8 mouse cellular contexts compared by ENCODE assay signal in genomic region chr16:43980110-43980609, GRCm38 (mm10). TPM values are rescaled to one million over a fixed set of nuclear protein-coding genes. Genes with fewer than 3 reads are reported as not detected.
A peak's percentile ranks its signal among the peaks of the same experiment; 100 is the strongest.
DNase-seq lines count a peak whose midpoint lies in the region; ATAC-seq and TF ChIP-seq lines count a peak whose summit lies in the region.

No protein-coding gene starts in this region.

- H3K4me2 ChIP-seq in hindbrain, embryonic 15.5 days = peak overlapping the region; percentile 98
- peak overlapping the region; percentile 96 for H3K4me2 ChIP-seq in midbrain, postnatal 0 days (ENCODE audit: low read depth, low read length, poor library complexity, severe bottlenecking)

- peak overlapping the region; percentile 63 for H3K4me3 ChIP-seq in lung, adult 2 months (replicated peaks; ENCODE audit: extremely low read depth, low read depth, low read length)
- H3K4me3 ChIP-seq in embryonic facial prominence, embryonic 10.5 days = peak overlapping the region; percentile 78
- peak overlapping the region; percentile 90 for H3K4me3 ChIP-seq in hindbrain, embryonic 15.5 days
- peak overlapping the region; percentile 88 for H3K4me3 ChIP-seq in midbrain, postnatal 0 days (ENCODE audit: low read depth, low read length)

- WGBS in lung, adult 2 months = 28% methylated on average over 9 of the region's 9 CpGs
- WGBS in embryonic facial prominence, embryonic 10.5 days = 30% methylated on average over 9 of the region's 9 CpGs
- 30% methylated on average over 9 of the region's 9 CpGs for WGBS in hindbrain, embryonic 15.5 days
- WGBS in midbrain, postnatal 0 days = 20% methylated on average over 9 of the region's 9 CpGs

- TF ChIP-seq POLR2A in lung, adult 2 months (IDR thresholded peaks at IDR 0.05; ENCODE audit: borderline replicate concordance, extremely low read depth, low read depth, low read length) = no peak

- peaks cover 59% of the 10 kb centered on the region for H3K27me3 ChIP-seq in embryonic facial prominence, embryonic 10.5 days (replicated peaks; ENCODE audit: low read depth, poor library complexity, severe bottlenecking)
- H3K27me3 ChIP-seq in hindbrain, embryonic 15.5 days = peaks cover 6% of the 10 kb centered on the region; the same call in 1 of the 2 replicates
- H3K27me3 ChIP-seq in midbrain, postnatal 0 days (ENCODE audit: insufficient read depth, low read length) = no peaks in the 10 kb centered on the region

- no peaks in the 10 kb centered on the region for H3K9me3 ChIP-seq in embryonic facial prominence, embryonic 10.5 days
- H3K9me3 ChIP-seq in hindbrain, embryonic 15.5 days = no peaks in the 10 kb centered on the region
- H3K9me3 ChIP-seq in midbrain, postnatal 0 days (ENCODE audit: low read length) = no peaks in the 10 kb centered on the region

- ATAC-seq in hindbrain, embryonic 15.5 days (ENCODE audit: low FRiP score, low read depth) = no peak
- no peak for ATAC-seq in midbrain, postnatal 0 days (ENCODE audit: low FRiP score)

- H3K4me1 ChIP-seq in lung, adult 2 months (ENCODE audit: control insufficient read depth, insufficient read depth, low read length) = no peaks in the 10 kb centered on the region
- H3K4me1 ChIP-seq in embryonic facial prominence, embryonic 10.5 days = peaks cover 12% of the 10 kb centered on the region
- H3K4me1 ChIP-seq in hindbrain, embryonic 15.5 days (replicated peaks) = peaks cover 4% of the 10 kb centered on the region; the same call in 1 of the 2 replicates
- H3K4me1 ChIP-seq in midbrain, postnatal 0 days (ENCODE audit: insufficient read depth, low read length) = no peaks in the 10 kb centered on the region

- no peak for DNase-seq in lung, adult 2 months
- no peak for DNase-seq in lung, postnatal 36 days
- no peak for DNase-seq in embryonic facial prominence, embryonic 10.5 days (ENCODE audit: low spot score)
- no peak for DNase-seq in midbrain, postnatal 0 days (ENCODE audit: low spot score)
- DNase-seq in ovary, postnatal 10 days (ENCODE audit: low spot score) = no peak
- no peak for DNase-seq in retina, embryonic 14.5 days (ENCODE audit: low spot score)
- no peak for DNase-seq in left cerebral cortex, adult 9 months (ENCODE audit: low spot score in 2 of 2)

- H3K36me3 ChIP-seq in embryonic facial prominence, embryonic 10.5 days (replicated peaks) = no peaks in the 10 kb centered on the region
- no peaks in the 10 kb centered on the region for H3K36me3 ChIP-seq in hindbrain, embryonic 15.5 days
- H3K36me3 ChIP-seq in midbrain, postnatal 0 days (ENCODE audit: insufficient read depth, low read length) = no peaks in the 10 kb centered on the region

- TF ChIP-seq CTCF in lung, adult 2 months (IDR thresholded peaks at IDR 0.05; ENCODE audit: insufficient read depth, low read length) = no peak
- TF ChIP-seq CTCF in midbrain, postnatal 0 days (IDR thresholded peaks at IDR 0.05) = no peak

- H3K27ac ChIP-seq in embryonic facial prominence, embryonic 10.5 days (replicated peaks) = no peak overlapping the region; the same call in 1 of the 2 replicates
- no peak overlapping the region for H3K27ac ChIP-seq in hindbrain, embryonic 15.5 days (replicated peaks)
- H3K27ac ChIP-seq in midbrain, postnatal 0 days (ENCODE audit: low read depth, low read length) = no peak overlapping the region

- peak overlapping the region; percentile 66 for H3K9ac ChIP-seq in hindbrain, embryonic 15.5 days
- H3K9ac ChIP-seq in midbrain, postnatal 0 days (replicated peaks; ENCODE audit: low read length, poor library complexity, severe bottlenecking) = peak overlapping the region; percentile 70

RNA-seq across cellular contexts. Expression of gene Zdhhc23, which starts 0.6 kb away (rescaled TPM):
- 1.6 and 2.3 TPM in 2 replicates for polyA plus RNA-seq in lung, adult 2 months (2012; rRNA removed)
- polyA plus RNA-seq in embryonic facial prominence, embryonic 10.5 days (2016; fragmentation: Nextera tagmentation; extraction: Ambion mirVana) = 0.50 and 0.59 TPM in 2 replicates
- polyA plus RNA-seq in hindbrain, embryonic 15.5 days (2015; fragmentation: Nextera tagmentation; extraction: Ambion mirVana) = 3.6 and 3.8 TPM in 2 replicates
- 7.6 and 8.5 TPM in 2 replicates for total RNA-seq in midbrain, postnatal 0 days (2014; rRNA removed)
- 2.6 and 2.9 TPM in 2 replicates for polyA plus RNA-seq in midbrain, postnatal 0 days (2015; fragmentation: Nextera tagmentation; extraction: Ambion mirVana)

RNA-seq across cellular contexts. Expression of gene Qtrt2, which starts 53.6 kb away (rescaled TPM):
- 10.8 and 16.1 TPM in 2 replicates for polyA plus RNA-seq in lung, adult 2 months (2012; rRNA removed)
- 36.0 and 37.4 TPM in 2 replicates for polyA plus RNA-seq in embryonic facial prominence, embryonic 10.5 days (2016; fragmentation: Nextera tagmentation; extraction: Ambion mirVana)
- polyA plus RNA-seq in hindbrain, embryonic 15.5 days (2015; fragmentation: Nextera tagmentation; extraction: Ambion mirVana) = 16.6 and 19.5 TPM in 2 replicates
- total RNA-seq in midbrain, postnatal 0 days (2014; rRNA removed) = 28.8 and 34.5 TPM in 2 replicates
- polyA plus RNA-seq in midbrain, postnatal 0 days (2015; fragmentation: Nextera tagmentation; extraction: Ambion mirVana) = 10.3 TPM in 2 replicates
